Mouse (Mus musculus): ENCODE data around the gene Rfx1. TPM values are rescaled to one million over a fixed set of nuclear protein-coding genes. Genes with fewer than 3 reads are reported as not detected.

Rfx1 gene
- 10 to 100 TPM; 10.9 to 14.0 TPM for polyA plus RNA-seq (2017; shearing (Covaris generic))

GRCm38 (mm10) chr8:84066291-84066930 lies at the start of gene Rfx1:
Gene Rfx1 (plus strand): TSS chr8:84066834.
- peak; percentile 85 for ATAC-seq

GRCm38 (mm10) chr8:84019738-84020137 lies 46.9 kb upstream of the Rfx1 start:
- peak; percentile 36 for ATAC-seq

GRCm38 (mm10) chr8:84021096-84021495 lies 45.5 kb upstream of the Rfx1 start, which contains the start of gene Palm3:
Gene Palm3 (plus strand): TSS chr8:84021471.
- no peak for ATAC-seq

GRCm38 (mm10) chr8:84021569-84021968 lies 45.1 kb upstream of the Rfx1 start:
- no peak for ATAC-seq

GRCm38 (mm10) chr8:84023085-84023484 lies 43.5 kb upstream of the Rfx1 start:
- no peak for ATAC-seq

GRCm38 (mm10) chr8:84023631-84024030 lies 43.0 kb upstream of the Rfx1 start:
- ATAC-seq, result no peak

- ATAC-seq, result no peak
Observed at GRCm38 (mm10) chr8:84024171-84024570, 42.5 kb upstream of the Rfx1 start.

GRCm38 (mm10) chr8:84025863-84026262 lies 40.8 kb upstream of the Rfx1 start:
- peak; percentile 42 for ATAC-seq

- ATAC-seq, result peak; percentile 43
Observed at GRCm38 (mm10) chr8:84027449-84027848, 39.2 kb upstream of the Rfx1 start.

GRCm38 (mm10) chr8:84029272-84029671 lies 37.4 kb upstream of the Rfx1 start:
- ATAC-seq, result no peak

GRCm38 (mm10) chr8:84032777-84033176 lies 33.9 kb upstream of the Rfx1 start:
- ATAC-seq, result no peak

- ATAC-seq, result no peak
Observed at GRCm38 (mm10) chr8:84038015-84038414, 28.6 kb upstream of the Rfx1 start.

GRCm38 (mm10) chr8:84039050-84039449 lies 27.6 kb upstream of the Rfx1 start:
- no peak for ATAC-seq

- peak; percentile 87 for ATAC-seq
Observed at GRCm38 (mm10) chr8:84042066-84042947, 24.3 kb upstream of the Rfx1 start, which contains the start of gene Il27ra. Gene Il27ra (minus strand): TSS chr8:84042589.

GRCm38 (mm10) chr8:84042948-84043342 lies 23.7 kb upstream of the Rfx1 start:
- ATAC-seq, result no peak

GRCm38 (mm10) chr8:84044103-84044502 lies 22.5 kb upstream of the Rfx1 start:
- no peak for ATAC-seq

- no peak for ATAC-seq
Observed at GRCm38 (mm10) chr8:84044900-84045299, 21.7 kb upstream of the Rfx1 start, which contains the start of gene Rln3. Gene Rln3 (minus strand): TSS chr8:84045000.

GRCm38 (mm10) chr8:84046505-84046904 lies 20.1 kb upstream of the Rfx1 start:
- no peak for ATAC-seq

- ATAC-seq, result no peak
Observed at GRCm38 (mm10) chr8:84048171-84048570, 18.5 kb upstream of the Rfx1 start.

GRCm38 (mm10) chr8:84052746-84053145 lies 13.9 kb upstream of the Rfx1 start:
- ATAC-seq, result no peak

- no peak for ATAC-seq
Observed at GRCm38 (mm10) chr8:84053229-84053628, 13.4 kb upstream of the Rfx1 start.

- no peak for ATAC-seq
Observed at GRCm38 (mm10) chr8:84057827-84058226, 8.8 kb upstream of the Rfx1 start.

GRCm38 (mm10) chr8:84059226-84059625 lies 7.4 kb upstream of the Rfx1 start:
- ATAC-seq, result no peak

GRCm38 (mm10) chr8:84060245-84060644 lies 6.4 kb upstream of the Rfx1 start:
- no peak for ATAC-seq

Measured in CD4-positive, CD25-positive, alpha-beta regulatory T cell, adult 4 months (primary cell).